Mouse (Mus musculus): Measurements from ENCODE around the gene Bcar3. TPM values are rescaled to one million over a fixed set of nuclear protein-coding genes. Genes with fewer than 3 reads are reported as not detected.

Gene Bcar3
- polyA plus RNA-seq, 1 experiment: 26.3 TPM

GRCm38 (mm10) chr3:122324528-122324927 lies 30.6 kb downstream of the Bcar3 start:
- TF ChIP-seq CTCF (IDR thresholded peaks at IDR 0.05; ENCODE audit: low read depth, low read length) (no peak), EP300 (IDR thresholded peaks at IDR 0.05; ENCODE audit: insufficient read depth, low read depth, low read length) (no peak), POLR2A (IDR thresholded peaks at IDR 0.05; ENCODE audit: insufficient read depth, low read length) (no peak)
- H3K9me3 ChIP-seq (replicated peaks; ENCODE audit: control insufficient read depth, insufficient read depth, low read length, poor library complexity, severe bottlenecking): no peaks in the 10 kb centered on the region

GRCm38 (mm10) chr3:122330484-122330883 lies 36.5 kb downstream of the Bcar3 start:
- no peak overlapping the region for H3K27ac ChIP-seq (ENCODE audit: insufficient read depth, low read length)
- no peaks in the 10 kb centered on the region for H3K9me3 ChIP-seq (replicated peaks; ENCODE audit: control insufficient read depth, insufficient read depth, low read length, poor library complexity, severe bottlenecking)
- H3K36me3 ChIP-seq (ENCODE audit: control insufficient read depth, insufficient read depth, low read length, poor library complexity, severe bottlenecking): no peaks in the 10 kb centered on the region
- H3K4me3 ChIP-seq (ENCODE audit: low read depth, low read length): no peak overlapping the region
- H3K27me3 ChIP-seq (ENCODE audit: control insufficient read depth, insufficient read depth, low read length, poor library complexity, severe bottlenecking): no peaks in the 10 kb centered on the region
- H3K9ac ChIP-seq (ENCODE audit: low read depth, poor library complexity, severe bottlenecking): no peak overlapping the region
- TF ChIP-seq EP300 (IDR thresholded peaks at IDR 0.05; ENCODE audit: insufficient read depth, low read depth, low read length) (no peak), CTCF (IDR thresholded peaks at IDR 0.05; ENCODE audit: low read depth, low read length) (no peak), POLR2A (IDR thresholded peaks at IDR 0.05; ENCODE audit: insufficient read depth, low read length) (no peak)
- H3K4me1 ChIP-seq (ENCODE audit: control insufficient read depth, insufficient read depth, low read length): no peaks in the 10 kb centered on the region

More at GRCm38 (mm10) chr3:122324528-122324927, 30.6 kb downstream of the Bcar3 start:
- Histone ChIP-seq H3K4me3 (ENCODE audit: low read depth, low read length) (no peak overlapping the region), H3K4me1 (ENCODE audit: control insufficient read depth, insufficient read depth, low read length) (no peaks in the 10 kb centered on the region), H3K9ac (ENCODE audit: low read depth, poor library complexity, severe bottlenecking) (no peak overlapping the region), H3K36me3 (ENCODE audit: control insufficient read depth, insufficient read depth, low read length, poor library complexity, severe bottlenecking) (no peaks in the 10 kb centered on the region), H3K27me3 (ENCODE audit: control insufficient read depth, insufficient read depth, low read length, poor library complexity, severe bottlenecking) (no peaks in the 10 kb centered on the region), H3K27ac (ENCODE audit: insufficient read depth, low read length) (no peak overlapping the region)

GRCm38 (mm10) chr3:122333493-122333892 lies 39.6 kb downstream of the Bcar3 start:
- no peak for TF ChIP-seq CTCF (IDR thresholded peaks at IDR 0.05; ENCODE audit: low read depth, low read length)
- TF ChIP-seq POLR2A (IDR thresholded peaks at IDR 0.05; ENCODE audit: insufficient read depth, low read length): no peak
- TF ChIP-seq EP300 (IDR thresholded peaks at IDR 0.05; ENCODE audit: insufficient read depth, low read depth, low read length): no peak
- Histone ChIP-seq H3K27ac (ENCODE audit: insufficient read depth, low read length) (no peak overlapping the region), H3K36me3 (ENCODE audit: control insufficient read depth, insufficient read depth, low read length, poor library complexity, severe bottlenecking) (no peaks in the 10 kb centered on the region), H3K27me3 (ENCODE audit: control insufficient read depth, insufficient read depth, low read length, poor library complexity, severe bottlenecking) (no peaks in the 10 kb centered on the region), H3K4me3 (ENCODE audit: low read depth, low read length) (no peak overlapping the region), H3K9ac (ENCODE audit: low read depth, poor library complexity, severe bottlenecking) (no peak overlapping the region), H3K9me3 (replicated peaks; ENCODE audit: control insufficient read depth, insufficient read depth, low read length, poor library complexity, severe bottlenecking) (no peaks in the 10 kb centered on the region), H3K4me1 (ENCODE audit: control insufficient read depth, insufficient read depth, low read length) (no peaks in the 10 kb centered on the region)

GRCm38 (mm10) chr3:122333902-122334301 lies 40.0 kb downstream of the Bcar3 start:
- H3K4me3 ChIP-seq (ENCODE audit: low read depth, low read length): no peak overlapping the region
- H3K9ac ChIP-seq (ENCODE audit: low read depth, poor library complexity, severe bottlenecking): no peak overlapping the region
- H3K4me1 ChIP-seq (ENCODE audit: control insufficient read depth, insufficient read depth, low read length): no peaks in the 10 kb centered on the region
- H3K36me3 ChIP-seq (ENCODE audit: control insufficient read depth, insufficient read depth, low read length, poor library complexity, severe bottlenecking): no peaks in the 10 kb centered on the region
- TF ChIP-seq EP300 (IDR thresholded peaks at IDR 0.05; ENCODE audit: insufficient read depth, low read depth, low read length) (no peak), POLR2A (IDR thresholded peaks at IDR 0.05; ENCODE audit: insufficient read depth, low read length) (no peak), CTCF (IDR thresholded peaks at IDR 0.05; ENCODE audit: low read depth, low read length) (no peak)
- H3K27me3 ChIP-seq (ENCODE audit: control insufficient read depth, insufficient read depth, low read length, poor library complexity, severe bottlenecking): no peaks in the 10 kb centered on the region
- no peaks in the 10 kb centered on the region for H3K9me3 ChIP-seq (replicated peaks; ENCODE audit: control insufficient read depth, insufficient read depth, low read length, poor library complexity, severe bottlenecking)
- no peak overlapping the region for H3K27ac ChIP-seq (ENCODE audit: insufficient read depth, low read length)

GRCm38 (mm10) chr3:122334375-122334774 lies 40.4 kb downstream of the Bcar3 start:
- Histone ChIP-seq H3K9ac (ENCODE audit: low read depth, poor library complexity, severe bottlenecking) (no peak overlapping the region), H3K36me3 (ENCODE audit: control insufficient read depth, insufficient read depth, low read length, poor library complexity, severe bottlenecking) (no peaks in the 10 kb centered on the region), H3K4me3 (ENCODE audit: low read depth, low read length) (no peak overlapping the region), H3K4me1 (ENCODE audit: control insufficient read depth, insufficient read depth, low read length) (no peaks in the 10 kb centered on the region), H3K9me3 (replicated peaks; ENCODE audit: control insufficient read depth, insufficient read depth, low read length, poor library complexity, severe bottlenecking) (no peaks in the 10 kb centered on the region), H3K27ac (ENCODE audit: insufficient read depth, low read length) (no peak overlapping the region), H3K27me3 (ENCODE audit: control insufficient read depth, insufficient read depth, low read length, poor library complexity, severe bottlenecking) (no peaks in the 10 kb centered on the region)
- no peak for TF ChIP-seq CTCF (IDR thresholded peaks at IDR 0.05; ENCODE audit: low read depth, low read length)
- TF ChIP-seq POLR2A (IDR thresholded peaks at IDR 0.05; ENCODE audit: insufficient read depth, low read length): no peak
- no peak for TF ChIP-seq EP300 (IDR thresholded peaks at IDR 0.05; ENCODE audit: insufficient read depth, low read depth, low read length)

GRCm38 (mm10) chr3:122336030-122336429 lies 42.1 kb downstream of the Bcar3 start:
- Histone ChIP-seq H3K4me3 (ENCODE audit: low read depth, low read length) (no peak overlapping the region), H3K9me3 (replicated peaks; ENCODE audit: control insufficient read depth, insufficient read depth, low read length, poor library complexity, severe bottlenecking) (no peaks in the 10 kb centered on the region), H3K27ac (ENCODE audit: insufficient read depth, low read length) (no peak overlapping the region), H3K9ac (ENCODE audit: low read depth, poor library complexity, severe bottlenecking) (no peak overlapping the region), H3K4me1 (ENCODE audit: control insufficient read depth, insufficient read depth, low read length) (no peaks in the 10 kb centered on the region), H3K27me3 (ENCODE audit: control insufficient read depth, insufficient read depth, low read length, poor library complexity, severe bottlenecking) (no peaks in the 10 kb centered on the region), H3K36me3 (ENCODE audit: control insufficient read depth, insufficient read depth, low read length, poor library complexity, severe bottlenecking) (no peaks in the 10 kb centered on the region)
- TF ChIP-seq POLR2A (IDR thresholded peaks at IDR 0.05; ENCODE audit: insufficient read depth, low read length) (no peak), EP300 (IDR thresholded peaks at IDR 0.05; ENCODE audit: insufficient read depth, low read depth, low read length) (no peak), CTCF (IDR thresholded peaks at IDR 0.05; ENCODE audit: low read depth, low read length) (no peak)
